16 mouse cellular contexts compared by ENCODE assay signal in the genomic region with DNA sequence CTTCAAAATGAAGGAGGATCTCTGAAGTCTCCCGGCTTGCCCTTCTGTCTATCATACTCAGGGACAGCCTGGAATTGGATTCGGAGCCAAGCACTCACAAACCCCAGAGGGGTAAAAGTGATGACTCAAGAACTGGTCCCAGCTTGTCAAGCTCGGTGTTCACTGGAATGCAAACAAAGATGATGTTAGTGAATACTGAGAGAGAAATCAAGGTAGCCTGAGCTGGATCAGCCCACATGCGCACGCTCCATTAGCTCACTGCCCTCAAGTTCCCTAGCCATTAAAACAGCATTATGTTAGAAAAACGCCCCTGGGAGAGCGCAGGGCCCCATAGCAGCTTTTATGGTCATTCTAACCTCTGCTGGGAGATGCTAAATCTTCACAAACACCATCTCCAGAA.
DNase-seq lines count a peak whose midpoint lies in the region; ATAC-seq lines count a peak whose summit lies in the region.
"Had no signal": no experiment of that assay in that cellular context is flagged by ENCODE, and none has a peak within 500 bp of the region (broad histone marks: within the 10 kb centered on the region; RNA-seq: fewer than 3 reads in every experiment).

No protein-coding gene starts in this region.

- no peak overlapping the region for H3K4me3 ChIP-seq in embryonic facial prominence, embryonic 11.5 days (ENCODE audit: low read depth, low read length)
- no peak overlapping the region for H3K4me3 ChIP-seq in embryonic facial prominence, embryonic 10.5 days
- H3K4me3 ChIP-seq in embryonic facial prominence, embryonic 15.5 days (replicated peaks), result no peak overlapping the region
- H3K4me3 ChIP-seq in macrophage (ENCODE audit: inconsistent target), result no peak overlapping the region
- H3K4me3 ChIP-seq: forebrain, embryonic 12.5 days; heart, adult 2 months; liver, embryonic 13.5 days had no signal

- 0 out of 2 replicates have a peak, but pooled peaks have one; percentile 24 for ATAC-seq in embryonic facial prominence, embryonic 11.5 days (replicated peaks; ENCODE audit: insufficient number of reproducible peaks, low FRiP score, low TSS enrichment, low read depth)
- ATAC-seq in embryonic facial prominence, embryonic 15.5 days (ENCODE audit: insufficient number of reproducible peaks, low FRiP score, low TSS enrichment, low read depth), result no peak

- 79% methylated on average over 7 of the region's 7 CpGs for WGBS in embryonic facial prominence, embryonic 11.5 days
- WGBS in embryonic facial prominence, embryonic 10.5 days, result 81% methylated on average over 7 of the region's 7 CpGs
- WGBS in embryonic facial prominence, embryonic 15.5 days, result 59% methylated on average over 7 of the region's 7 CpGs
- WGBS in macrophage (ENCODE audit: missing documents), result 96% methylated on average over 7 of the region's 7 CpGs

- H3K4me1 ChIP-seq in embryonic facial prominence, embryonic 11.5 days (ENCODE audit: control insufficient read depth, insufficient read depth, low read length), result no peaks in the 10 kb centered on the region
- H3K4me1 ChIP-seq in embryonic facial prominence, embryonic 10.5 days, result peaks cover 19% of the 10 kb centered on the region
- H3K4me1 ChIP-seq in embryonic facial prominence, embryonic 15.5 days, result peaks cover 15% of the 10 kb centered on the region

- H3K27me3 ChIP-seq in embryonic facial prominence, embryonic 11.5 days (ENCODE audit: control insufficient read depth, insufficient read depth, low read length), result no peaks in the 10 kb centered on the region
- no peaks in the 10 kb centered on the region for H3K27me3 ChIP-seq in embryonic facial prominence, embryonic 10.5 days (replicated peaks; ENCODE audit: low read depth, poor library complexity, severe bottlenecking)
- no peaks in the 10 kb centered on the region for H3K27me3 ChIP-seq in embryonic facial prominence, embryonic 15.5 days
- H3K27me3 ChIP-seq: forebrain, embryonic 12.5 days had no signal

- H3K9me3 ChIP-seq in embryonic facial prominence, embryonic 11.5 days (replicated peaks; ENCODE audit: control insufficient read depth, low read length), result no peaks in the 10 kb centered on the region
- no peaks in the 10 kb centered on the region for H3K9me3 ChIP-seq in embryonic facial prominence, embryonic 10.5 days
- no peaks in the 10 kb centered on the region for H3K9me3 ChIP-seq in embryonic facial prominence, embryonic 15.5 days (replicated peaks)
- H3K9me3 ChIP-seq: forebrain, embryonic 12.5 days; liver, embryonic 13.5 days had no signal

- H3K36me3 ChIP-seq in embryonic facial prominence, embryonic 11.5 days (replicated peaks; ENCODE audit: control insufficient read depth, insufficient read depth, low read depth, low read length), result no peaks in the 10 kb centered on the region
- H3K36me3 ChIP-seq in embryonic facial prominence, embryonic 10.5 days (replicated peaks), result no peaks in the 10 kb centered on the region
- H3K36me3 ChIP-seq in embryonic facial prominence, embryonic 15.5 days, result no peaks in the 10 kb centered on the region
- H3K36me3 ChIP-seq in macrophage (ENCODE audit: inconsistent target), result no peaks in the 10 kb centered on the region
- H3K36me3 ChIP-seq: forebrain, embryonic 12.5 days; liver, embryonic 13.5 days had no signal

- no peak for DNase-seq in embryonic facial prominence, embryonic 11.5 days (ENCODE audit: low spot score)
- no peak for DNase-seq in embryonic facial prominence, embryonic 10.5 days (ENCODE audit: low spot score)
- peak; percentile 18 for DNase-seq in kidney, postnatal 4 days
- DNase-seq in kidney, adult 18-20 months, result no peak
- no peak for DNase-seq in Muller cell, postnatal 12 days (ENCODE audit: inconsistent ontology term)
- no peak for DNase-seq in right cerebral cortex, adult 18-20 months
- DNase-seq: adrenal gland, postnatal 10 days; cerebellum, adult 9-10 months; heart, adult 2 months; heart, postnatal 10 days; kidney, adult 11 months; liver, embryonic 13.5 days; lung, postnatal 10 days had no signal

- H3K27ac ChIP-seq in embryonic facial prominence, embryonic 11.5 days (replicated peaks; ENCODE audit: low read depth, low read length), result no peak overlapping the region
- H3K27ac ChIP-seq in embryonic facial prominence, embryonic 10.5 days (replicated peaks), result no peak overlapping the region
- peak overlapping the region; percentile 53; the same call in 1 of the 2 replicates for H3K27ac ChIP-seq in embryonic facial prominence, embryonic 15.5 days (replicated peaks)
- peak overlapping the region; percentile 91 for H3K27ac ChIP-seq in macrophage
- H3K27ac ChIP-seq: forebrain, embryonic 12.5 days; heart, adult 2 months; liver, embryonic 13.5 days had no signal

- no peaks in the 10 kb centered on the region for H3K79me2 ChIP-seq in macrophage (ENCODE audit: inconsistent target)

- H3K4me2 ChIP-seq in embryonic facial prominence, embryonic 11.5 days (ENCODE audit: low read depth, low read length), result no peak overlapping the region
- H3K4me2 ChIP-seq in embryonic facial prominence, embryonic 15.5 days (replicated peaks), result peak overlapping the region; percentile 33
- H3K4me2 ChIP-seq: forebrain, embryonic 12.5 days; liver, embryonic 13.5 days had no signal

- H3K9ac ChIP-seq in embryonic facial prominence, embryonic 11.5 days (replicated peaks; ENCODE audit: low read length), result no peak overlapping the region
- no peak overlapping the region for H3K9ac ChIP-seq in embryonic facial prominence, embryonic 15.5 days
- H3K9ac ChIP-seq: forebrain, embryonic 12.5 days; liver, embryonic 13.5 days had no signal

Comparison
In these comparisons a context has a peak if more than half of its experiments do, and no peak if none do; other contexts are left out.
1. DNase-seq: peak in kidney, postnatal 4 days (2 of 2); none in embryonic facial prominence, embryonic 11.5 days (single experiment), embryonic facial prominence, embryonic 10.5 days (single experiment), kidney, adult 18-20 months (single experiment), Muller cell, postnatal 12 days (single experiment) and right cerebral cortex, adult 18-20 months (single experiment).
2. H3K27ac ChIP-seq: peak in embryonic facial prominence, embryonic 15.5 days (single experiment) and macrophage (single experiment); none in embryonic facial prominence, embryonic 11.5 days (single experiment) and embryonic facial prominence, embryonic 10.5 days (single experiment).